Comparison of ENCODE assay signal across 1 mouse cellular context in the genomic region with DNA sequence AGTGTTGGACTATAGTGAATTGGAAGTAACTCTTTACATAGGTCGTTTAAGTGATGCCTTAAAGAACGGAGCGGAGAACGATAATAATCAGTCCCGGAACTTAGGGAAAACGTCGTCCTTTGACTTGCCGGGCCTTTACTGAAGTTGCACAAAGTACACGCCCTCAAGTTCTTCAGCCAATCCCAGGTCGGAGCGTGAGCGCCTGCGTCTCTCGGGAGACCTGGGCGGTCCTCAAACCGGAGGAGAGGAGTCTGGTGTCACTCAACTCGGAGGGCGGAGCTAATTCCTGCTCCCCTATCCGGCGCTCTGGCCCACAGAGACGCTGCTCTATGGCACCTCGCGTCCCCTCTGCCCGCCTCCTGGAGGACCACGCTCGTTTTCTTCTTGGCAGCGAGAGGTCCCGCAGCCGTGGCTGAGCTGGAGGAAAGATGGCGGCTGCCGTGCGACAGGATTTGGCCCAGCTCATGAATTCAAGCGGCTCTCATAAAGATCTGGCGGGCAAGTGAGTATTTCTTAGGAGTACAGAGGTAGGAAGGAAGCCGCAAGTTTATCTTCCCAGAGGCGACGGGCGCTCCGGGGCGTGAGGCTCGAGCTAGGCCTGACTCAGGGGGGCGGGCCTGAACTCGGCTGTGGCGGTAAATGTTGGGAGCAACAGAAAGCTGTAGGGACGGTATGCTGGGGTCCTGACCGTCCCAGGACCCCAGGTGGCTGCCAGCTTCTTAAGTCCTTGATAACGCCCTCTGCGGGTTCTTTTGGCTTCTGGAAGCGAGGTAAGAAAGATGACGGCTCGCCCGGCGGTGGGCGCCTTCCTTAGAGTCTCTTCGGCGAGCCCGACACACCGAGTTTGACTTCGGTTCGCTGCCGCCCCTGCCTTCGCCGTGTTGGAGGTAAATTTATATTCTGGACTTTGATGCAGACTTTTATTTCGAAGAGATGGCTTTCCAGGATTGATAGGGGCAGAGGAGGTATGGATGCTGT.
TF ChIP-seq lines count a peak whose summit lies in the region.

A gene (plus strand): TSS at position 261 of the 978 bp plus-strand sequence.

TF ChIP-seq in MEL, 35 proteins besides CTCF, POLR2A, EP300 and RAD21 (continued from another document):
- TF ChIP-seq USF2 (IDR thresholded peaks at IDR 0.05; ENCODE audit: borderline replicate concordance in 1 of 2, insufficient read depth in 1 of 2, low read depth in 1 of 2, low read length in 2 of 2) (no peak), BHLHE40 (IDR thresholded peaks at IDR 0.05; ENCODE audit: borderline replicate concordance, low read depth, low read length) (no peak), MAFK (IDR thresholded peaks at IDR 0.05; ENCODE audit: borderline replicate concordance, low read depth, low read length) (no peak), MAX (IDR thresholded peaks at IDR 0.05; ENCODE audit: low read length) (peak; percentile 83), MYC (IDR thresholded peaks at IDR 0.05; ENCODE audit: low read depth, low read length) (peak; percentile 86), MAZ (IDR thresholded peaks at IDR 0.05; ENCODE audit: low read depth, low read length) (0 out of 2 replicates have a peak, but pooled peaks have one; percentile 62), UBTF (IDR thresholded peaks at IDR 0.05; ENCODE audit: borderline replicate concordance, insufficient read depth, low read depth, low read length) (0 out of 2 replicates have a peak, but pooled peaks have one; percentile 6), ZMIZ1 (IDR thresholded peaks at IDR 0.05; ENCODE audit: low read depth, low read length) (peak; percentile 48; the same call in 1 of the 2 replicates), USF1 (IDR thresholded peaks at IDR 0.05; ENCODE audit: low read depth, low read length) (peak; percentile 38), RCOR1 (IDR thresholded peaks at IDR 0.05; ENCODE audit: low read depth, low read length) (no peak), SMC3 (IDR thresholded peaks at IDR 0.05; ENCODE audit: low read depth, low read length) (no peak), HCFC1 (IDR thresholded peaks at IDR 0.05; ENCODE audit: low read depth, low read length) (peak; percentile 92), GABPA (IDR thresholded peaks at IDR 0.05; ENCODE audit: low read depth, low read length) (peak; percentile 86; the same call in 1 of the 2 replicates), GATA1 (IDR thresholded peaks at IDR 0.05; ENCODE audit: low read depth, low read length) (peak; percentile 98)
